Mouse (Mus musculus) ES-Bruce4 (cell line): ENCODE results near the gene Phc3.

Experiments used
- CTCF ChIP-seq: IDR thresholded peaks from one replicate; pipeline ENCODE4 v1.8.1; 2011; ENCODE audit warnings: low read depth, low read length
- POLR2A ChIP-seq: IDR thresholded peaks from one replicate; pipeline ENCODE4 v1.8.1; 2011; ENCODE audit warnings: low read length; ENCODE audit not compliant: insufficient read depth

DNA sequence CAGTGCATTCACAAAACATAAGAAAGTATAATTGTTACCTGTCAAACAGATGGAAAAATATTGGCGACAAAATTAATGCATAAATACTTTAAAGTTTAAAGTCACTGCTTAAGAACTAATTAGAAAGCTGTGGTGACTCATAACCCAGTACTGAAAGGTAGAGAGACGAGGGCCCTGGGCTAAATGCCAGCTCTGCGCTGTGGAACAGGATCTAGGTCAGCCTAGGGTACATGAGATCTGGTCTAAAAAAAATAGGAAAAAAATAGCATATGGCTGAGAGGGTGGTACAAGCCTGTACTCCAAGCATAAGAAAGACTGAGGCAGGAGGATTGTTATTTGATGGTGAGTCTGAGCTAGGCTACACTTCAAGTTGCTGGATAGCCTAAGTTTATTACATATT, 17.6 kb downstream of the Phc3 start:
- TF ChIP-seq POLR2A: no peak
- no peak for TF ChIP-seq CTCF
